Mouse (Mus musculus): ENCODE measurements around the gene Ace.

Ace gene

GRCm38 (mm10) chr11:105946694-105947154 lies 21.0 kb upstream of the Ace start:
- peak; percentile 19 for DNase-seq (ENCODE audit: extremely low spot score)

GRCm38 (mm10) chr11:105948255-105948654 lies 19.5 kb upstream of the Ace start:
- no peak for DNase-seq (ENCODE audit: extremely low spot score)

GRCm38 (mm10) chr11:105950519-105950918 lies 17.2 kb upstream of the Ace start:
- no peak for DNase-seq (ENCODE audit: extremely low spot score)

GRCm38 (mm10) chr11:105951601-105952044 lies 16.1 kb upstream of the Ace start:
- no peak for DNase-seq (ENCODE audit: extremely low spot score)

GRCm38 (mm10) chr11:105952111-105952510 lies 15.6 kb upstream of the Ace start:
- DNase-seq (ENCODE audit: extremely low spot score): no peak

GRCm38 (mm10) chr11:105952911-105953386 lies 14.8 kb upstream of the Ace start, which contains the start of gene Cyb561:
Gene Cyb561, minus strand, starts transcription at chr11:105953336.
- DNase-seq (ENCODE audit: extremely low spot score): no peak

- DNase-seq (ENCODE audit: extremely low spot score): no peak
Observed at GRCm38 (mm10) chr11:105953402-105953801, 14.3 kb upstream of the Ace start.

GRCm38 (mm10) chr11:105955815-105956430 lies 11.8 kb upstream of the Ace start:
- DNase-seq (ENCODE audit: extremely low spot score): no peak

- DNase-seq (ENCODE audit: extremely low spot score): no peak
Observed at GRCm38 (mm10) chr11:105957501-105957900, 10.2 kb upstream of the Ace start.

- no peak for DNase-seq (ENCODE audit: extremely low spot score)
Observed at GRCm38 (mm10) chr11:105958566-105958965, 9.2 kb upstream of the Ace start.

GRCm38 (mm10) chr11:105959355-105959754 lies 8.4 kb upstream of the Ace start:
- DNase-seq (ENCODE audit: extremely low spot score): no peak

GRCm38 (mm10) chr11:105964691-105965090 lies 3.1 kb upstream of the Ace start:
- no peak for DNase-seq (ENCODE audit: extremely low spot score)

GRCm38 (mm10) chr11:105966288-105966687 lies 1.5 kb upstream of the Ace start:
- no peak for DNase-seq (ENCODE audit: extremely low spot score)

GRCm38 (mm10) chr11:105968948-105969347 lies 1.2 kb downstream of the Ace start:
- no peak for DNase-seq (ENCODE audit: extremely low spot score)

GRCm38 (mm10) chr11:105969516-105969915 lies 1.8 kb downstream of the Ace start:
- DNase-seq (ENCODE audit: extremely low spot score): no peak

GRCm38 (mm10) chr11:105974593-105974992 lies 6.8 kb downstream of the Ace start:
- no peak for DNase-seq (ENCODE audit: extremely low spot score)

- DNase-seq (ENCODE audit: extremely low spot score): no peak
Observed at GRCm38 (mm10) chr11:105975050-105975449, 7.3 kb downstream of the Ace start.

- no peak for DNase-seq (ENCODE audit: extremely low spot score)
Observed at GRCm38 (mm10) chr11:105975636-105976035, 7.9 kb downstream of the Ace start.

- no peak for DNase-seq (ENCODE audit: extremely low spot score)
Observed at GRCm38 (mm10) chr11:105978232-105978631, 10.5 kb downstream of the Ace start.

- no peak for DNase-seq (ENCODE audit: extremely low spot score)
Observed at GRCm38 (mm10) chr11:105978634-105979033, 10.9 kb downstream of the Ace start.

GRCm38 (mm10) chr11:105984452-105984851 lies 16.7 kb downstream of the Ace start:
- no peak for DNase-seq (ENCODE audit: extremely low spot score)

- no peak for DNase-seq (ENCODE audit: extremely low spot score)
Observed at GRCm38 (mm10) chr11:105987446-105987845, 19.7 kb downstream of the Ace start.

- DNase-seq (ENCODE audit: extremely low spot score): no peak
Observed at GRCm38 (mm10) chr11:105989446-105989845, 21.7 kb downstream of the Ace start.

- no peak for DNase-seq (ENCODE audit: extremely low spot score)
Observed at GRCm38 (mm10) chr11:105990231-105990630, 22.5 kb downstream of the Ace start.
